Mouse (Mus musculus) left cerebral cortex, adult 8-10 months (tissue): ENCODE data around the gene Ssbp3. TPM values are rescaled to one million over a fixed set of nuclear protein-coding genes. Genes with fewer than 3 reads are reported as not detected.

ENCODE experiments used
- DNase-seq, 2 experiments: peaks; one replicate each; pipeline ENCODE4 v3.0.0; 2022; ENCODE audit warnings: low spot score in 2 of 2
- total RNA-seq, 4 experiments: library from RNA; stranded (reverse); gene quantifications; 2 replicates each; pipeline ENCODE4 v1.2.4; 2022

Ssbp3 gene
- total RNA-seq, 4 experiments from 2014 or later, result 171 to 199 (median 187) TPM

DNA sequence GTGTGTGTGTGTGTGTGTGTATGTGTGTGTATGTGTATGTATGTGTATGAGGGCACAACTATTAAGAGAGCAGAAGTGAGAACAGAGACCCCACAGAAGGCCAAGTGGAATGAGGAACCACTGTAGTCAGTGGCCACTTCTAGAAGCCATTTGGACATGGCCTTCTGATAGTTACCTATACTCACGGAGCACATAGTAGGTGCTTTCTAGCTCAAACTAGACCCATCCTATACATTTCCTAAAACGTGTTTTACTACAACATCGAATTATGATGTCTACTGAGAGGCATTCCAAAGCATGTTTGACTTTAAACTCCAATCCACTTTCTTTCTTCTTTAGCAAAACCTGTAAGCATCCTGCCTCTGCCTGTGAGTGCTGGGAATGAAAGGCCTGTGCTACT, 4.6 kb upstream of the Ssbp3 start:
- DNase-seq, result no peak

DNA sequence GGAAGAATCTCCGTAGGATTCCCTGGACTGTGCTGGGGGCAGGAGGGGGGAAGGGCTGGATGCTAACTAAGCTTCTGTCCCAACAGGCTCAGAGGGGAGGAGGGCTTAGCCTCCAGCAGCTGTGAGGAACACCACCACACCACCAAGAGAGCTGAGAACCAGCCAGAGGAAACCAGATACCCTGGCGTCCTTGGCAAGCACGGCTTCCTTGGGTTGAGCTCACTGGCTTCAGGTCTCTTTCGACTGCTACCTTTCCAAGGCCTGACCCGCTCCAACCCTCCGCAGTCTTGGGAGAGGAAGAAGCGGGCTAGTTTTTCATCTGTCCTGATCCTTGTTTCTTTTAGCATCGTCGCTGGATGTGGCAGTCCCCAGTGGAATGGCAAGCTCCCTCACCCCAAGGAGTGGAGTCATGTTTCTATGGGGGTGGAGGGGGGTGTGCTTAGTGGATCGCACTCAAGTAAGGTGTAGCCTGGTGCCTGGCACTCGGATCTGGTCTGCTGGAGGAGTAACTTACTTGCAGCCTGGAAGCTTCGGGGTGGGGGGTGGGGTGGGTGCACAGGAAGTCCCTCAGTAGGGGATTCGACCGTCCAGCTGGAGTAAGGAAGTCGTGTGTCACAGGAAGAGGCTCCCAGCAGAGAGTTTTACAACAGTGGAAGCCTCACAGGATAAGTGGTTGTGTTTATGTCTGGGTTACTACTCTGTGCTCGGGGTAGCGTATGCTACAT, 2.6 kb upstream of the Ssbp3 start:
- no peak for DNase-seq

- no peak for DNase-seq
These were observed 2.1 kb upstream of the Ssbp3 start for GRCm38 (mm10) chr4:106908426-106908809.

DNA sequence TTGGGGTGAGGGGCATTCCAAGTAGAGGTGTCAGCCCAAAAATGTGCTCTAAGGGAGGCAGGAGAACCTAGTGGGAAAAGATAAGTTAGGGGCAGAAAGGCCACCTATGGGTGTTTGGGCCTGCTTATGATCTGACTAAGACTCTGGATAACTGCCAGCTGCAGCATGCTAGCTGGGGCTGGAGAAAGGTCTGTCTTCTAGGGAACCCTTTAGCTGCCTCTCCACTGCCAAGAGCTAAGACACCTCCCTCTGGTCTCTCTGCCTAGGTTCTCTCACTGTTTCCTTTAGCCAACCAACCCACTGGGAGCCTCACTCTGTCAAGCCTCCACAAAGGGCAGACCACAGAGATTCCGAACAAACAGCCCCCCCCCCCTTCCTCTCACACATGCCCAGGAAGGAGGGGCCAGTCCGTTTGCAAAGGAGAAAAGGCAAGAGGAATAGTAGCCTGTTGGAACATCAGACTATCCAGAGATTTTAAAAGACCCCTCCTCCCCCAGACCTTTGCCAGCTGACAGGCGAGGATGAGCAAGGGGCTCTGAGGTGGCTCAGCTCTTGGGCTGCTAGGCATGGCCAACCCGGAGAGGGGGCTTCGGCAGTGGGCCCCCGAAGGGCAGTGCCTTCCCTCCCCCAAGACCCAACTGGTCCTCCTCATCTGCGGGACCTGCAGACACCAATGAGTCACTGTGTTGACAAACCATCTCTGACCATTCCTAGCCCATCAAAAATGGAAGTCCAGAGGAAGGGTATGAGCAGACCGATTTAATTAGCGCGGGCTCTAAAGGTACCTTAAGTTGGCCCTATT, 1.4 kb upstream of the Ssbp3 start:
- DNase-seq, result no peak

- no peak for DNase-seq
These were observed 704 bp upstream of the Ssbp3 start for GRCm38 (mm10) chr4:106909797-106910196.

- peak; percentile 78 to 94 for DNase-seq
These were observed 823 bp downstream of the Ssbp3 start for GRCm38 (mm10) chr4:106911246-106911801.

GRCm38 (mm10) chr4:106911951-106912688, 1.6 kb downstream of the Ssbp3 start:
- DNase-seq, result no peak

DNA sequence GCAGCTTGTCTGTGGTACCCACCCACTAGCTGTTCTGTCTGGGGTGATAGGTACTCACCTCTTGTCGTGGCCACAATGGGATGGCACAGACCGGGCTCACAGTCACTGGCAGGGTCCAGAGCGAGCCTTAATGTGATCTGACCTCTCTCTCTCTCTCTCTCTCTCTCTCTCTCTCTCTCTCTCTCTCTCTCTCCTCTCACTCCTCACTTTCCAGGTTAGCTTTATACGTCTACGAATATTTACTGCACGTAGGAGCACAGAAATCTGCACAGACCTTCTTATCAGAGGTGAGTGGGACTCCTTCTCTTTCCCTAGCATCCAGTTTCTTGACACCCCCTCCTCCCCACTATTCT, 2.2 kb downstream of the Ssbp3 start:
- DNase-seq, result no peak

DNA sequence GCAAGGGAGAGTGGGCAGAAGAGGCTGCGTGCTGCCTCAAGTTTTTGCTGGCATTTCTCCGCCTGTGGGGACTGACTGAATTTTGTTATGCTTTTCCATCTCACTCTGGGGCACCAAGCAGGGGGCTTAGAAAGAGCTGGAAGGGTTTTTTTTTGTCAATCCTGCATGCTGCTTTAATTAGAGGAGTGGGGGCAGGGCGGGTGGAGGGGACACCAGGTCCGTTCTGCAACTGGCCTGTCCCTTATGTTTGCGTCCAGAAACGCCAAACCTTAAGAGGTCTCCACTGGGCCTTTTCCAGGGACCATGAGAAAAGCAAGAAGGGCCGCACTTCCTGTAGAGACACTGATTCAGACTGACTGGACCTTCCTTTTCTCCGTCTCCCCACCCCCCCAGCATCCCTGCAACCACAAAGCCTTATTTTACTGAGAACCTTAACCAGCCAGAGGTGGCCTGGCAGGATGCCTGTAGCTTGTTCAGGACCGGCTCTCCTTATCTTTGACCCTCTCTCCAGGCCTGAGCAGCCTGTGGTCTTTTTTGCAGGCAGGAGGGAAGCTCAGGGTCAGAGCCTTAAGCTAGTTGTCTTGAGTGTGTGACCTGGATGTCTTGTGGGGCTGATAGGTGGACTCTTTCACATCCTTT, 3.0 kb downstream of the Ssbp3 start:
- DNase-seq, result no peak

GRCm38 (mm10) chr4:106915265-106915664, 4.8 kb downstream of the Ssbp3 start:
- DNase-seq, result no peak

DNA sequence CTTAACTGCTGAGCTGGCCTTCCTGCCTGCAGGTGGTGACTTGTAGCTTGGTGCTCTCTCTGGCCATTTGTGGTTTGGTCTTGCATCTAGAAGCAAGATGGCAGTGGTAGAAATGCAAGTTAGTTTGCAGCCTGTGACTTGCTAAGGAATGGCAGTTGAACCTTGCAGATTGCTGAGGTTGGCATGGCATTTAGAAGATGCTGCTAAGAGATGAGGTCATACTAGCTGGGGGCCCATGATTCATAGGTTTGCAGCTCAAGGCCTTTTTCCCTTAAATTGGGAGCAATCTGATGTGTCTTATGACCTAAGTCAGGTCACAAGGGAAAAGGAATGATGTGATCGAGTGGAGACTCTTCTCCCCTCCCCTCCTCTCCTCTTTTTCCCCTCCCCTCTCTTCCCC, 7.8 kb downstream of the Ssbp3 start:
- DNase-seq, result no peak

- no peak for DNase-seq
These were observed 9.6 kb downstream of the Ssbp3 start for GRCm38 (mm10) chr4:106920119-106920518.

- peak in 1 of 2 experiments; percentile 57 for DNase-seq
These were observed 11.2 kb downstream of the Ssbp3 start for GRCm38 (mm10) chr4:106921375-106922336.

- no peak for DNase-seq
These were observed 12.4 kb downstream of the Ssbp3 start for GRCm38 (mm10) chr4:106922919-106923318.

GRCm38 (mm10) chr4:106924175-106924574, 13.7 kb downstream of the Ssbp3 start:
- no peak for DNase-seq

- DNase-seq, result no peak
These were observed 14.4 kb downstream of the Ssbp3 start for GRCm38 (mm10) chr4:106924888-106925287.

- DNase-seq, result no peak
These were observed 15.9 kb downstream of the Ssbp3 start for GRCm38 (mm10) chr4:106926401-106926800.

- DNase-seq, result no peak
These were observed 16.5 kb downstream of the Ssbp3 start for GRCm38 (mm10) chr4:106927034-106927433.

DNA sequence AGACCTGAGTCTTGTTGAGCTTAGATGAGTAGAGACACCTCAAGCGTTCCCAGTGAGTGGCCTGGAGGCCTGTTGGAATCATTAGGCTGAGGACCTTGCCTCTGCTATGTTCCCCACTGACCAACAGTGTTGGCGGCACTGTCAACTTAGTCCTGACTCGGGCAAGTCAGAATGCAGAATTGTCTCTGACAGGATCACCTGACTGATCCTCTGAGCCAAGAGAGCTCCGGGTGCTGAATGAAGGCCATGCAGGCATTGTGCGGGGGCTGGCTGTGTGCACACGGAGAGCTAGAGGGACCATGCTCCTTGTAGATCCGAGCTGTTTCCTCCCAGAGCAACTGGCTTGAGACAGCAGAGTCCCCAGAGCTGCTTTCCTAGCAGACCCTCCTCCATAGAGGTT, 18.5 kb downstream of the Ssbp3 start:
- DNase-seq, result no peak

GRCm38 (mm10) chr4:106932583-106932982, 22.1 kb downstream of the Ssbp3 start:
- no peak for DNase-seq
